Mouse (Mus musculus) stomach, embryonic 14.5 days (tissue): Measurements from ENCODE around the gene Cbx4. TPM values are rescaled to one million over a fixed set of nuclear protein-coding genes. Genes with fewer than 3 reads are reported as not detected.

Source experiments
- ATAC-seq: fragments of 200-750 bp; cut with Nextera tagmentation; 2 replicates; pipeline ENCODE4 v1.8.0; 2017; ENCODE audit warnings: low read depth, moderate TSS enrichment; ENCODE audit not compliant: insufficient number of reproducible peaks, insufficient read depth, low FRiP score
- H3K27ac ChIP-seq: fragments of 300-500 bp; sonication (generic); 2 replicates; pipeline ENCODE4 v1.5.1; 2014; ENCODE audit warnings: mild to moderate bottlenecking, low read length, moderate library complexity, mixed read lengths
- H3K27me3 ChIP-seq: fragments of 300-500 bp; sonication (generic); 2 replicates; pipeline ENCODE4 v1.6.1; 2014; ENCODE audit warnings: low read length, control low read depth, mixed read lengths; ENCODE audit not compliant: control insufficient read depth, insufficient read depth
- H3K36me3 ChIP-seq: fragments of 300-500 bp; sonication (generic); 2 replicates; pipeline ENCODE4 v1.6.1; 2014; ENCODE audit warnings: mild to moderate bottlenecking, control low read depth, low read length, moderate library complexity, mixed read lengths; ENCODE audit not compliant: control insufficient read depth, insufficient read depth
- H3K4me1 ChIP-seq: fragments of 300-500 bp; sonication (generic); 2 replicates; pipeline ENCODE4 v1.6.1; 2014; ENCODE audit warnings: low read length, control low read depth, mixed read lengths; ENCODE audit not compliant: control insufficient read depth, insufficient read depth
- H3K4me2 ChIP-seq: fragments of 300-500 bp; sonication (generic); replicated peaks from 2 replicates; pipeline ENCODE4 v1.6.1; 2014; ENCODE audit warnings: low read depth, low read length, control low read depth
- H3K4me3 ChIP-seq: fragments of 300-500 bp; sonication (generic); 2 replicates; pipeline ENCODE4 v1.5.1; 2014; ENCODE audit warnings: low read depth, low read length, control low read depth
- H3K9ac ChIP-seq: fragments of 300-500 bp; sonication (generic); replicated peaks from 2 replicates; pipeline ENCODE4 v1.6.1; 2014; ENCODE audit warnings: low read depth, mild to moderate bottlenecking, control low read depth, low read length, moderate library complexity, mixed read lengths
- H3K9me3 ChIP-seq: fragments of 300-500 bp; sonication (generic); 2 replicates; pipeline ENCODE4 v1.6.1; 2016; ENCODE audit warnings: low read depth, low read length, control low read depth; ENCODE audit not compliant: control insufficient read depth
- WGBS: fragments of 180-500 bp; shearing (Covaris S2); extraction: QIAGEN DNeasy Blood & Tissue Kit; methylation state at CpG from one replicate; pipeline ENCODE4 v1.1.7; 2014; 5-methylcytosine and 5-hydroxymethylcytosine counted together
- polyA plus RNA-seq: library from polyadenylated mRNA; unstranded; fragments of >200 nt; fragmentation: Nextera tagmentation; extraction: Ambion mirVana; gene quantifications from 2 replicates; pipeline ENCODE4 v1.2.1, GENCODE M21; 2014

Cbx4 gene
- polyA plus RNA-seq, 1 experiment from 2014 or later = 7.0 TPM

- H3K36me3 ChIP-seq = no peaks in the 10 kb centered on the region
- no peak overlapping the region for H3K27ac ChIP-seq
- no peak overlapping the region for H3K4me3 ChIP-seq
- ATAC-seq = no peak
- 68% methylated on average over 4 of the region's 4 CpGs for WGBS
- no peaks in the 10 kb centered on the region for H3K4me1 ChIP-seq
- no peaks in the 10 kb centered on the region for H3K9me3 ChIP-seq
- H3K4me2 ChIP-seq = no peak overlapping the region
- H3K27me3 ChIP-seq = no peaks in the 10 kb centered on the region
- no peak overlapping the region for H3K9ac ChIP-seq
These were observed 31.0 kb upstream of the Cbx4 start for GRCm38 (mm10) chr11:119116992-119117391.

- Histone ChIP-seq H3K27ac (no peak overlapping the region), H3K4me1 (no peaks in the 10 kb centered on the region), H3K27me3 (no peaks in the 10 kb centered on the region), H3K36me3 (no peaks in the 10 kb centered on the region), H3K9ac (no peak overlapping the region), H3K4me2 (no peak overlapping the region), H3K9me3 (no peaks in the 10 kb centered on the region), H3K4me3 (no peak overlapping the region)
- ATAC-seq = no peak
These were observed 26.7 kb upstream of the Cbx4 start for GRCm38 (mm10) chr11:119112721-119113120.

- ATAC-seq = peak; percentile 35; the same call in 1 of the 2 replicates
These were observed 25.3 kb upstream of the Cbx4 start for GRCm38 (mm10) chr11:119111345-119111744.

GRCm38 (mm10) chr11:119109415-119110071 is 23.5 kb upstream of the Cbx4 start:
- H3K4me2 ChIP-seq = no peak overlapping the region
- 52% methylated on average over 9 of the region's 9 CpGs for WGBS
- H3K9ac ChIP-seq = no peak overlapping the region
- no peaks in the 10 kb centered on the region for H3K36me3 ChIP-seq
- H3K27me3 ChIP-seq = no peaks in the 10 kb centered on the region
- no peaks in the 10 kb centered on the region for H3K9me3 ChIP-seq
- no peaks in the 10 kb centered on the region for H3K4me1 ChIP-seq
- H3K4me3 ChIP-seq = no peak overlapping the region
- no peak for ATAC-seq
- no peak overlapping the region for H3K27ac ChIP-seq

More at GRCm38 (mm10) chr11:119111345-119111744, 25.3 kb upstream of the Cbx4 start:
- no peaks in the 10 kb centered on the region for H3K27me3 ChIP-seq
- H3K9me3 ChIP-seq = no peaks in the 10 kb centered on the region
- H3K9ac ChIP-seq = no peak overlapping the region
- H3K36me3 ChIP-seq = no peaks in the 10 kb centered on the region
- no peak overlapping the region for H3K4me3 ChIP-seq
- H3K27ac ChIP-seq = no peak overlapping the region
- WGBS = 10% methylated on average over 7 of the region's 7 CpGs
- no peaks in the 10 kb centered on the region for H3K4me1 ChIP-seq
- no peak overlapping the region for H3K4me2 ChIP-seq

- 78% methylated on average over 10 of the region's 10 CpGs for WGBS
- no peaks in the 10 kb centered on the region for H3K4me1 ChIP-seq
- H3K27ac ChIP-seq = no peak overlapping the region
- H3K9me3 ChIP-seq = no peaks in the 10 kb centered on the region
- H3K4me3 ChIP-seq = no peak overlapping the region
- ATAC-seq = no peak
- no peaks in the 10 kb centered on the region for H3K27me3 ChIP-seq
- no peak overlapping the region for H3K4me2 ChIP-seq
- no peak overlapping the region for H3K9ac ChIP-seq
- H3K36me3 ChIP-seq = no peaks in the 10 kb centered on the region
These were observed 22.7 kb upstream of the Cbx4 start for GRCm38 (mm10) chr11:119108573-119109263.

- no peaks in the 10 kb centered on the region for H3K36me3 ChIP-seq
- H3K27ac ChIP-seq = no peak overlapping the region
- no peaks in the 10 kb centered on the region for H3K9me3 ChIP-seq
- no peak overlapping the region for H3K4me3 ChIP-seq
- WGBS = 43% methylated on average over 6 of the region's 6 CpGs
- no peaks in the 10 kb centered on the region for H3K4me1 ChIP-seq
- no peak; the same call in 1 of the 2 replicates for ATAC-seq
- no peak overlapping the region for H3K9ac ChIP-seq
- no peak overlapping the region for H3K4me2 ChIP-seq
- no peaks in the 10 kb centered on the region for H3K27me3 ChIP-seq
These were observed 20.3 kb upstream of the Cbx4 start for GRCm38 (mm10) chr11:119106289-119106688.

GRCm38 (mm10) chr11:119105748-119106147 is 19.7 kb upstream of the Cbx4 start:
- Histone ChIP-seq H3K4me3 (no peak overlapping the region), H3K4me1 (no peaks in the 10 kb centered on the region), H3K4me2 (no peak overlapping the region), H3K27me3 (no peaks in the 10 kb centered on the region), H3K9ac (no peak overlapping the region), H3K36me3 (no peaks in the 10 kb centered on the region), H3K9me3 (no peaks in the 10 kb centered on the region), H3K27ac (no peak overlapping the region)
- no peak for ATAC-seq
- WGBS = 26% methylated on average over 8 of the region's 8 CpGs

GRCm38 (mm10) chr11:119105071-119105609 is 19.1 kb upstream of the Cbx4 start:
- Histone ChIP-seq H3K36me3 (no peaks in the 10 kb centered on the region), H3K9me3 (no peaks in the 10 kb centered on the region), H3K27ac (no peak overlapping the region), H3K4me2 (no peak overlapping the region), H3K4me1 (no peaks in the 10 kb centered on the region), H3K9ac (no peak overlapping the region), H3K4me3 (no peak overlapping the region), H3K27me3 (no peaks in the 10 kb centered on the region)
- WGBS = 61% methylated on average over 7 of the region's 7 CpGs
- no peak for ATAC-seq
